In genomic region chr7:139994676-139995075, GRCm38 (mm10) we compare ENCODE assay signal across 8 mouse cellular contexts. TPM values are rescaled to one million over a fixed set of nuclear protein-coding genes. Genes with fewer than 3 reads are reported as not detected.
A peak's percentile ranks its signal among the peaks of the same experiment; 100 is the strongest.
DNase-seq lines count a peak whose midpoint lies in the region; ATAC-seq and TF ChIP-seq lines count a peak whose summit lies in the region.

No protein-coding gene starts in this region.

- DNase-seq in kidney, adult 2 months = peak; percentile 60
- DNase-seq in NIH3T3 (ENCODE audit: low read depth) = peak; percentile 87
- DNase-seq in cerebellum, postnatal 14 days = peak; percentile 76 to 82
- DNase-seq in left cerebral cortex, adult 2 months (ENCODE audit: extremely low spot score in 1 of 2, low spot score in 2 of 2) = peak; percentile 58 to 73
- DNase-seq in midbrain, postnatal 0 days (ENCODE audit: low spot score) = peak; percentile 78
- peak; percentile 66 for DNase-seq in telencephalon, adult 2 months (ENCODE audit: low read depth, low spot score)

- no peak overlapping the region for H3K9ac ChIP-seq in kidney, embryonic 15.5 days
- H3K9ac ChIP-seq in midbrain, postnatal 0 days (replicated peaks; ENCODE audit: low read length, poor library complexity, severe bottlenecking) = no peak overlapping the region

- 32% methylated on average over 3 of the region's 3 CpGs for WGBS in kidney, adult 2 months
- WGBS in kidney, embryonic 15.5 days = 39% methylated on average over 3 of the region's 3 CpGs
- WGBS in midbrain, postnatal 0 days = 35% methylated on average over 3 of the region's 3 CpGs

- H3K27me3 ChIP-seq in kidney, adult 2 months (replicated peaks; ENCODE audit: control insufficient read depth, insufficient read depth, low read length) = no peaks in the 10 kb centered on the region
- no peaks in the 10 kb centered on the region for H3K27me3 ChIP-seq in kidney, embryonic 15.5 days
- H3K27me3 ChIP-seq in midbrain, postnatal 0 days (ENCODE audit: insufficient read depth, low read length) = no peaks in the 10 kb centered on the region

- H3K9me3 ChIP-seq in kidney, embryonic 15.5 days (replicated peaks) = no peaks in the 10 kb centered on the region
- no peaks in the 10 kb centered on the region for H3K9me3 ChIP-seq in midbrain, postnatal 0 days (ENCODE audit: low read length)

- TF ChIP-seq POLR2A in kidney, adult 2 months (IDR thresholded peaks at IDR 0.05; ENCODE audit: low read depth, low read length) = no peak

- TF ChIP-seq CTCF in kidney, adult 2 months (conservative IDR thresholded peaks at IDR 0.05; ENCODE audit: insufficient read depth, insufficient read length, low read depth, low read length) = peak; percentile 58
- peak; percentile 90 for TF ChIP-seq CTCF in left cerebral cortex, adult 2 months (IDR thresholded peaks at IDR 0.05)
- TF ChIP-seq CTCF in midbrain, postnatal 0 days (IDR thresholded peaks at IDR 0.05) = peak; percentile 83

- no peak overlapping the region for H3K27ac ChIP-seq in kidney, adult 2 months (ENCODE audit: insufficient read depth, low read depth, low read length)
- H3K27ac ChIP-seq in kidney, embryonic 15.5 days = no peak overlapping the region
- H3K27ac ChIP-seq in left cerebral cortex, adult 2 months = no peak overlapping the region
- no peak overlapping the region for H3K27ac ChIP-seq in midbrain, postnatal 0 days (ENCODE audit: low read depth, low read length)

- intact Hi-C loops in left cerebral cortex, adult 2 months (cut with DNase I) = loop anchor here (1.0 to 10.0 kb wide), 2 partner anchors 25 to 90 kb away; no protein-coding TSS in a partner anchor

- H3K4me1 ChIP-seq in kidney, adult 2 months (ENCODE audit: control insufficient read depth, insufficient read depth, low read length) = no peaks in the 10 kb centered on the region
- no peaks in the 10 kb centered on the region for H3K4me1 ChIP-seq in kidney, embryonic 15.5 days
- no peaks in the 10 kb centered on the region for H3K4me1 ChIP-seq in midbrain, postnatal 0 days (ENCODE audit: insufficient read depth, low read length)

- H3K4me2 ChIP-seq in kidney, embryonic 15.5 days = no peak overlapping the region
- no peak overlapping the region for H3K4me2 ChIP-seq in midbrain, postnatal 0 days (ENCODE audit: low read depth, low read length, poor library complexity, severe bottlenecking)

- H3K36me3 ChIP-seq in kidney, adult 2 months (ENCODE audit: control insufficient read depth, insufficient read depth, low read length) = no peaks in the 10 kb centered on the region; the same call in 1 of the 2 replicates
- H3K36me3 ChIP-seq in kidney, embryonic 15.5 days = peaks cover 48% of the 10 kb centered on the region
- peaks cover 34% of the 10 kb centered on the region for H3K36me3 ChIP-seq in midbrain, postnatal 0 days (ENCODE audit: insufficient read depth, low read length)

- no peak for ATAC-seq in kidney, embryonic 15.5 days (replicated peaks; ENCODE audit: low FRiP score)
- peak; percentile 61 for ATAC-seq in granulocyte monocyte progenitor cell, adult 5-6 weeks (replicated peaks; ENCODE audit: poor library complexity, severe bottlenecking)
- ATAC-seq in midbrain, postnatal 0 days (ENCODE audit: low FRiP score) = no peak

- no peak overlapping the region for H3K4me3 ChIP-seq in kidney, adult 2 months (ENCODE audit: insufficient read depth, low read depth, low read length)
- H3K4me3 ChIP-seq in kidney, embryonic 15.5 days (replicated peaks) = no peak overlapping the region
- H3K4me3 ChIP-seq in left cerebral cortex, adult 2 months = no peak overlapping the region
- H3K4me3 ChIP-seq in midbrain, postnatal 0 days (ENCODE audit: low read depth, low read length) = no peak overlapping the region

RNA-seq across cellular contexts. Expression of gene Adam8, which starts 2.3 kb away (rescaled TPM):
- 1.8 and 2.2 TPM in 2 replicates for polyA plus RNA-seq in kidney, adult 2 months (2012; rRNA removed)
- polyA plus RNA-seq in kidney, embryonic 15.5 days (2015; fragmentation: Nextera tagmentation; extraction: Ambion mirVana) = 1.4 and 2.1 TPM in 2 replicates
- total RNA-seq in granulocyte monocyte progenitor cell, adult 5-6 weeks (2014; fragmentation: Nextera tagmentation) = 0.38 TPM in 1 of 2 replicates, not detected in the other
- 0.99 and 1.3 TPM in 2 replicates for total RNA-seq in granulocyte monocyte progenitor cell, adult 5-6 weeks (2017)
- 1 to 10 TPM; 3.1 to 3.9 TPM for total RNA-seq in left cerebral cortex, adult 2 months (2021)
- 1.2 and 2.7 TPM in 2 replicates for total RNA-seq in midbrain, postnatal 0 days (2014; rRNA removed)
- 0.42 and 0.53 TPM in 2 replicates for polyA plus RNA-seq in midbrain, postnatal 0 days (2015; fragmentation: Nextera tagmentation; extraction: Ambion mirVana)

RNA-seq across cellular contexts. Expression of gene 6430531B16Rik, which starts 16.1 kb away (rescaled TPM):
- polyA plus RNA-seq in kidney, adult 2 months (2012; rRNA removed) = 0.13 and 0.29 TPM in 2 replicates
- 0.49 and 0.91 TPM in 2 replicates for polyA plus RNA-seq in kidney, embryonic 15.5 days (2015; fragmentation: Nextera tagmentation; extraction: Ambion mirVana)
- 0.62 TPM in 1 of 2 replicates, not detected in the other for total RNA-seq in granulocyte monocyte progenitor cell, adult 5-6 weeks (2014; fragmentation: Nextera tagmentation)
- 0.52 TPM in 1 of 2 replicates, not detected in the other for total RNA-seq in granulocyte monocyte progenitor cell, adult 5-6 weeks (2017)
- 1 to 10 TPM; 1.0 to 2.2 TPM for total RNA-seq in left cerebral cortex, adult 2 months (2021)
- 1.0 and 1.6 TPM in 2 replicates for total RNA-seq in midbrain, postnatal 0 days (2014; rRNA removed)
- 1.5 and 1.6 TPM in 2 replicates for polyA plus RNA-seq in midbrain, postnatal 0 days (2015; fragmentation: Nextera tagmentation; extraction: Ambion mirVana)

RNA-seq across cellular contexts. Expression of gene Zfp511, which starts 41.5 kb away (rescaled TPM):
- polyA plus RNA-seq in kidney, adult 2 months (2012; rRNA removed) = 28.6 and 43.3 TPM in 2 replicates
- polyA plus RNA-seq in kidney, embryonic 15.5 days (2015; fragmentation: Nextera tagmentation; extraction: Ambion mirVana) = 38.3 and 40.4 TPM in 2 replicates
- total RNA-seq in granulocyte monocyte progenitor cell, adult 5-6 weeks (2014; fragmentation: Nextera tagmentation) = 21.3 and 21.5 TPM in 2 replicates
- total RNA-seq in granulocyte monocyte progenitor cell, adult 5-6 weeks (2017) = 20.6 and 21.5 TPM in 2 replicates
- total RNA-seq in left cerebral cortex, adult 2 months (2021) = 10 to 100 TPM; 25.8 to 26.0 TPM
- 33.6 and 42.5 TPM in 2 replicates for total RNA-seq in midbrain, postnatal 0 days (2014; rRNA removed)
- polyA plus RNA-seq in midbrain, postnatal 0 days (2015; fragmentation: Nextera tagmentation; extraction: Ambion mirVana) = 63.5 and 68.5 TPM in 2 replicates

RNA-seq across cellular contexts. Expression of gene Tubgcp2, which starts 41.8 kb away (rescaled TPM):
- 19.9 and 20.0 TPM in 2 replicates for polyA plus RNA-seq in kidney, adult 2 months (2012; rRNA removed)
- 52.6 and 58.0 TPM in 2 replicates for polyA plus RNA-seq in kidney, embryonic 15.5 days (2015; fragmentation: Nextera tagmentation; extraction: Ambion mirVana)
- 19.2 and 34.8 TPM in 2 replicates for total RNA-seq in granulocyte monocyte progenitor cell, adult 5-6 weeks (2014; fragmentation: Nextera tagmentation)
- 36.3 and 40.4 TPM in 2 replicates for total RNA-seq in granulocyte monocyte progenitor cell, adult 5-6 weeks (2017)
- 10 to 100 TPM; 34.4 to 35.0 TPM for total RNA-seq in left cerebral cortex, adult 2 months (2021)
- total RNA-seq in midbrain, postnatal 0 days (2014; rRNA removed) = 66.9 and 70.1 TPM in 2 replicates
- 61.6 and 65.2 TPM in 2 replicates for polyA plus RNA-seq in midbrain, postnatal 0 days (2015; fragmentation: Nextera tagmentation; extraction: Ambion mirVana)

RNA-seq across cellular contexts. Expression of gene Utf1, which starts 51.1 kb away (rescaled TPM):
- 0.13 TPM in 1 of 2 replicates, not detected in the other for polyA plus RNA-seq in kidney, adult 2 months (2012; rRNA removed)
- polyA plus RNA-seq in kidney, embryonic 15.5 days (2015; fragmentation: Nextera tagmentation; extraction: Ambion mirVana) = 0.31 TPM in 1 of 2 replicates, not detected in the other
- total RNA-seq in granulocyte monocyte progenitor cell, adult 5-6 weeks (2014; fragmentation: Nextera tagmentation) = not detected in 2 replicates
- total RNA-seq in granulocyte monocyte progenitor cell, adult 5-6 weeks (2017) = not detected in 2 replicates
- not detected for total RNA-seq in left cerebral cortex, adult 2 months (2021)
- not detected in 2 replicates for total RNA-seq in midbrain, postnatal 0 days (2014; rRNA removed)
- polyA plus RNA-seq in midbrain, postnatal 0 days (2015; fragmentation: Nextera tagmentation; extraction: Ambion mirVana) = not detected in 2 replicates
